Mouse (Mus musculus): ENCODE data around the gene Swi5. TPM values are rescaled to one million over a fixed set of nuclear protein-coding genes. Genes with fewer than 3 reads are reported as not detected.

The Swi5 gene
- polyA plus RNA-seq, 1 experiment from 2014 or later, result 158 TPM

- Histone ChIP-seq H3K9me3 (replicated peaks) (no peaks in the 10 kb centered on the region), H3K4me3 (replicated peaks) (peak overlapping the region; percentile 90), H3K36me3 (replicated peaks) (peaks cover 22% of the 10 kb centered on the region), H3K27me3 (no peaks in the 10 kb centered on the region), H3K4me2 (peak overlapping the region; percentile 86), H3K27ac (replicated peaks) (peak overlapping the region; percentile 84), H3K9ac (0 out of 2 replicates have a peak overlapping the region, but pooled peaks have one; percentile 90), H3K4me1 (replicated peaks) (peaks cover 37% of the 10 kb centered on the region)
- no peak for ATAC-seq (ENCODE audit: insufficient read depth)
Observed at GRCm38 (mm10) chr2:32289578-32289977, 1.7 kb upstream of the Swi5 start.

- Histone ChIP-seq H3K9me3 (replicated peaks) (no peaks in the 10 kb centered on the region), H3K27me3 (no peaks in the 10 kb centered on the region), H3K36me3 (replicated peaks) (peaks cover 17% of the 10 kb centered on the region), H3K4me1 (replicated peaks) (peaks cover 37% of the 10 kb centered on the region), H3K27ac (replicated peaks) (peak overlapping the region; percentile 84), H3K4me3 (replicated peaks) (peak overlapping the region; percentile 90), H3K9ac (peak overlapping the region; percentile 90), H3K4me2 (peak overlapping the region; percentile 86)
- WGBS (ENCODE audit: insufficient replicate concordance), result 2% methylated on average over 29 of the region's 29 CpGs
- peak; percentile 54 for ATAC-seq (ENCODE audit: insufficient read depth)
Observed at GRCm38 (mm10) chr2:32288371-32288931, 576 bp upstream of the Swi5 start.

- peak within 1 kb of the TSS; percentile 84 for H3K27ac ChIP-seq (replicated peaks)
- peaks cover 20% of the 10 kb centered on the region; the same call in 1 of the 2 replicates for H3K36me3 ChIP-seq (replicated peaks)
- peaks cover 43% of the 10 kb centered on the region for H3K4me1 ChIP-seq (replicated peaks)
- WGBS (ENCODE audit: insufficient replicate concordance), result under 1% methylated on average over 23 of the region's 23 CpGs
- no peaks in the 10 kb centered on the region for H3K9me3 ChIP-seq (replicated peaks)
- 0 out of 2 replicates have a peak, but pooled peaks have one; percentile 4 for ATAC-seq (ENCODE audit: insufficient read depth)
- peak within 1 kb of the TSS; percentile 90 for H3K9ac ChIP-seq
- H3K4me2 ChIP-seq, result peak within 1 kb of the TSS; percentile 89
- no peaks in the 10 kb centered on the region for H3K27me3 ChIP-seq
- H3K4me3 ChIP-seq (replicated peaks), result peak within 1 kb of the TSS; percentile 90
Observed at GRCm38 (mm10) chr2:32287334-32287840, 488 bp downstream of the Swi5 start, which contains the start of gene Golga2. TSS of gene Golga2 (plus strand) at chr2:32287384.

- H3K9me3 ChIP-seq (replicated peaks), result no peaks in the 10 kb centered on the region
- 63% methylated on average over 3 of the region's 3 CpGs for WGBS (ENCODE audit: insufficient replicate concordance)
- ATAC-seq (ENCODE audit: insufficient read depth), result no peak
Observed at GRCm38 (mm10) chr2:32283986-32284385, 3.9 kb downstream of the Swi5 start.

GRCm38 (mm10) chr2:32282727-32283126, 5.1 kb downstream of the Swi5 start:
- H3K27me3 ChIP-seq, result no peaks in the 10 kb centered on the region
- ATAC-seq (ENCODE audit: insufficient read depth), result no peak
- H3K4me2 ChIP-seq, result no peak overlapping the region
- no peaks in the 10 kb centered on the region for H3K9me3 ChIP-seq (replicated peaks)
- peaks cover 61% of the 10 kb centered on the region for H3K36me3 ChIP-seq (replicated peaks)
- no peak overlapping the region for H3K27ac ChIP-seq (replicated peaks)
- H3K9ac ChIP-seq, result no peak overlapping the region
- no peak overlapping the region for H3K4me3 ChIP-seq (replicated peaks)
- H3K4me1 ChIP-seq (replicated peaks), result peaks cover 20% of the 10 kb centered on the region
- 73% methylated on average over 1 of the region's 1 CpGs for WGBS (ENCODE audit: insufficient replicate concordance)

More at GRCm38 (mm10) chr2:32283986-32284385, 3.9 kb downstream of the Swi5 start:
- Histone ChIP-seq H3K27ac (replicated peaks) (no peak overlapping the region), H3K27me3 (no peaks in the 10 kb centered on the region), H3K4me1 (replicated peaks) (peaks cover 25% of the 10 kb centered on the region), H3K9ac (no peak overlapping the region), H3K4me2 (no peak overlapping the region), H3K36me3 (replicated peaks) (peaks cover 49% of the 10 kb centered on the region), H3K4me3 (replicated peaks) (no peak overlapping the region)

- Histone ChIP-seq H3K9me3 (replicated peaks) (no peaks in the 10 kb centered on the region), H3K4me3 (replicated peaks) (no peak overlapping the region), H3K4me1 (replicated peaks) (peaks cover 19% of the 10 kb centered on the region), H3K4me2 (no peak overlapping the region), H3K27ac (replicated peaks) (no peak overlapping the region), H3K36me3 (replicated peaks) (peaks cover 66% of the 10 kb centered on the region), H3K9ac (no peak overlapping the region), H3K27me3 (no peaks in the 10 kb centered on the region)
- no peak for ATAC-seq (ENCODE audit: insufficient read depth)
- WGBS (ENCODE audit: insufficient replicate concordance), result 29% methylated on average over 2 of the region's 2 CpGs
Observed at GRCm38 (mm10) chr2:32282289-32282688, 5.6 kb downstream of the Swi5 start.

GRCm38 (mm10) chr2:32275823-32276222, 12.1 kb downstream of the Swi5 start:
- no peaks in the 10 kb centered on the region for H3K4me1 ChIP-seq (replicated peaks)
- 50% methylated on average over 3 of the region's 3 CpGs for WGBS (ENCODE audit: insufficient replicate concordance)
- no peaks in the 10 kb centered on the region for H3K9me3 ChIP-seq (replicated peaks)
- no peak overlapping the region for H3K9ac ChIP-seq
- H3K27ac ChIP-seq (replicated peaks), result no peak overlapping the region
- ATAC-seq (ENCODE audit: insufficient read depth), result no peak
- no peaks in the 10 kb centered on the region for H3K27me3 ChIP-seq
- no peak overlapping the region for H3K4me3 ChIP-seq (replicated peaks)
- peaks cover 35% of the 10 kb centered on the region for H3K36me3 ChIP-seq (replicated peaks)
- no peak overlapping the region for H3K4me2 ChIP-seq

- peaks cover 19% of the 10 kb centered on the region for H3K4me1 ChIP-seq (replicated peaks)
- no peak for ATAC-seq (ENCODE audit: insufficient read depth)
- WGBS (ENCODE audit: insufficient replicate concordance), result 10% methylated on average over 4 of the region's 4 CpGs
- H3K27ac ChIP-seq (replicated peaks), result peak overlapping the region; percentile 78
- H3K4me2 ChIP-seq, result peak overlapping the region; percentile 85
- peak overlapping the region; percentile 87 for H3K4me3 ChIP-seq (replicated peaks)
- H3K9ac ChIP-seq, result no peak overlapping the region
- no peaks in the 10 kb centered on the region for H3K9me3 ChIP-seq (replicated peaks)
- peaks cover 24% of the 10 kb centered on the region for H3K36me3 ChIP-seq (replicated peaks)
- no peaks in the 10 kb centered on the region for H3K27me3 ChIP-seq
Observed at GRCm38 (mm10) chr2:32260635-32261034, 27.2 kb downstream of the Swi5 start.

GRCm38 (mm10) chr2:32259657-32260417, 28.0 kb downstream of the Swi5 start, which contains the start of gene Uck1:
TSS of gene Uck1 (minus strand) at chr2:32260159.
- H3K27ac ChIP-seq (replicated peaks), result peak within 1 kb of the TSS; percentile 78
- H3K27me3 ChIP-seq, result no peaks in the 10 kb centered on the region
- peak; percentile 92 for ATAC-seq (ENCODE audit: insufficient read depth)
- no peaks in the 10 kb centered on the region for H3K9me3 ChIP-seq (replicated peaks)
- peak within 1 kb of the TSS; percentile 87 for H3K4me3 ChIP-seq (replicated peaks)
- H3K36me3 ChIP-seq (replicated peaks), result peaks cover 25% of the 10 kb centered on the region
- peak within 1 kb of the TSS; percentile 86 for H3K9ac ChIP-seq
- H3K4me2 ChIP-seq, result peak within 1 kb of the TSS; percentile 85
- H3K4me1 ChIP-seq (replicated peaks), result peaks cover 19% of the 10 kb centered on the region
- under 1% methylated on average over 59 of the region's 59 CpGs for WGBS (ENCODE audit: insufficient replicate concordance)

- 54% methylated on average over 6 of the region's 6 CpGs for WGBS (ENCODE audit: insufficient replicate concordance)
- no peak for ATAC-seq (ENCODE audit: insufficient read depth)
- peaks cover 34% of the 10 kb centered on the region for H3K36me3 ChIP-seq (replicated peaks)
- no peaks in the 10 kb centered on the region for H3K9me3 ChIP-seq (replicated peaks)
- 0 out of 2 replicates have a peak overlapping the region, but pooled peaks have one; percentile 78 for H3K27ac ChIP-seq (replicated peaks)
- peak overlapping the region; percentile 87 for H3K4me3 ChIP-seq (replicated peaks)
- peak overlapping the region; percentile 85 for H3K4me2 ChIP-seq
- peaks cover 19% of the 10 kb centered on the region for H3K4me1 ChIP-seq (replicated peaks)
- H3K27me3 ChIP-seq, result no peaks in the 10 kb centered on the region
- peak overlapping the region; percentile 86 for H3K9ac ChIP-seq
Observed at GRCm38 (mm10) chr2:32258887-32259533, 28.9 kb downstream of the Swi5 start.

- Histone ChIP-seq H3K27ac (replicated peaks) (no peak overlapping the region), H3K9ac (no peak overlapping the region), H3K27me3 (no peaks in the 10 kb centered on the region), H3K4me1 (replicated peaks) (peaks cover 19% of the 10 kb centered on the region), H3K9me3 (replicated peaks) (no peaks in the 10 kb centered on the region), H3K36me3 (replicated peaks) (peaks cover 61% of the 10 kb centered on the region), H3K4me3 (replicated peaks) (no peak overlapping the region), H3K4me2 (no peak overlapping the region; the same call in 1 of the 2 replicates)
- 73% methylated on average over 11 of the region's 11 CpGs for WGBS (ENCODE audit: insufficient replicate concordance)
- peak; percentile 28; the same call in 1 of the 2 replicates for ATAC-seq (ENCODE audit: insufficient read depth)
Observed at GRCm38 (mm10) chr2:32256273-32256672, 31.6 kb downstream of the Swi5 start.

All from liver, embryonic 15.5 days (tissue).